Mouse (Mus musculus): Measurements from ENCODE around the gene Prkce.

Gene Prkce

DNA sequence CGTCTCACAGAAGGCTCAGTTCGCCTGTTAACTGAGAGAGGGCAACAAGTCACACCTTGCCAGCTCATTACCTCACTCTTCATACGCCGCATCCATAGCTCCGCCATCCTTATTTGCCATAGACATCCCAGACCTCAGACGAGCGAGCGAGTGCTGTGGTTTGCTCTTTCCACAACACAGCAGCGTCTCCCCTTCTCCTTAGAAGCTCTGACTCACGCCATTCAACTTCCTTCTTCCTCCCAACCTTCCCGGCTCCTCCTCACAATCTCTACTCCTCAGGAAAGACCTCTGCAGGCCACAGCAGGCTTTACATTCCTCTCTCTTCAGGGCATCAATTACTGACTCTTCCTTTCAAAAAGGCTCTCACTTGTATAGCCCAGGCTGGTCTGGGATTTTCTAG lies 51.0 kb downstream of the Prkce start:
- no peak for DNase-seq (ENCODE audit: low spot score in 2 of 2)

DNA sequence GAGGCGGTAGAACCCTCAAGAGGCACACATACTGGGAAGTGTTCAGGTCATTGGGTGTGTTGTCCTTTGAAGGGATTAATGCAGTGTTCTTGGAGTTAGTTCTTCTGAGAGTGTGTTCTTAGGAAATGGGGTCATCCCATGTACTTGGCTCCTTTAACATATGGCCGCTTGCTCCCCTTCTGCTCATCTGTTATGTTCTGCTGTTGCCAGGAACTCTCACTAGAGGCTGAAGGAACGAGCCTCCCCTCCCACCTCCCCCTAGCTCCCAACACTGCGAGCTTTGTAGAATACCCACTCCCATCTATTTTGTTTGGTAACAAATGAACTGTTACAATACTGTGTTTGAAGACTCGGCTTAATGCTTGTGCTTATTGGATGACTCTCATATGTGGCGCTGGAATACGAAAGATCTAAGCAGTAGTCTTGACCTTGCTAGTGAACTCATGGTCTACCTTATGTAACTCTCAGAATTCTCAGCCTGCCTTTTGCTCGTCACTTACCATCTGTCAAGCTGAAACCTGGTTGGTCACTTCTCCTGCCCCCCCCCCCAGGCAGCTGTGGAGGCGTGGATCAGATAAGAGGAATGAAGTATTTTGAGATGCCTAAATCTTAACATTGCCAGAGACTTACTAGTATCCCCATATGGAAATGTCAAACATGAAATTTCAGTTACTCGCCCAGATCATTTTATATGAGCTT lies 58.1 kb downstream of the Prkce start:
- no peak for DNase-seq (ENCODE audit: low spot score in 2 of 2)

DNA sequence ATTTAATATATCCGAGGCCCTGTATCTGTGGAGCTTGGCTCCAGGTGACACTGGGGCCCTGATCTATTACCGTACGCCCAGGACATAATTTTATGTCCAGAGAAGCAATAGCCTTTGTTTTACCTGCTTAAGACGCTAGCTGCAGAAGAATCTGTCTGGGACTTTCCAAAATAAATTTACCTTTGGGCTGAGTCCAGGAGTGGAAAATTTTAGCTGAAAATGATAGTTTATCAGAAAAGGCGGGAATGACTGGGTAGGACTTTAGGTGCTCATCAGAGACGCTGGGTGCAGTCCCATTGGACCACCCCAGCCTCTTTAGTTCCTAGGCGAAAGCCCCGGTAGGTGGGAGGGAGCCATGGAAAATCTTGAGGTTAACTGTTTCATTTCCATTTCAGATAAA lies 58.6 kb downstream of the Prkce start:
- no peak for DNase-seq (ENCODE audit: low spot score in 2 of 2)

DNA sequence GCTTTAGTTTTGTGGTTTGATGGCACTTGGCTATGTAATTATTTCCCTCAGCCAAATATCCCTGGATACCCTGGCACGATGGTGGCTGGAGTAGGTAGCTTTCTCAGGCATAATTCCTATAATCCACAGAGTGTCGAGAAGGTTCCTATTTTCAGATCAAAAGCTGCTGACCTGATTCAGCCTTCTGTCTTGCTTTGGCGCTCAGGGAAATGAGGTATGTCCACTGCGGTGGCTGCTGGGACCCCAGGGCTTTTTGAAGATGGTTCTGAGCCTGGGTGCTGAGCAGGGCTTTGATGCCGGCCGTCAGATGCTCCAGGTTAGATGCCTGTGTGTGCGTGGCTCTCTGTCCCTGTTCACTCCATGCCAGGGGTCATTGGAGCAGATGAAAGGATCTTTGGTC lies 59.0 kb downstream of the Prkce start:
- DNase-seq (ENCODE audit: low spot score in 2 of 2): no peak

DNA sequence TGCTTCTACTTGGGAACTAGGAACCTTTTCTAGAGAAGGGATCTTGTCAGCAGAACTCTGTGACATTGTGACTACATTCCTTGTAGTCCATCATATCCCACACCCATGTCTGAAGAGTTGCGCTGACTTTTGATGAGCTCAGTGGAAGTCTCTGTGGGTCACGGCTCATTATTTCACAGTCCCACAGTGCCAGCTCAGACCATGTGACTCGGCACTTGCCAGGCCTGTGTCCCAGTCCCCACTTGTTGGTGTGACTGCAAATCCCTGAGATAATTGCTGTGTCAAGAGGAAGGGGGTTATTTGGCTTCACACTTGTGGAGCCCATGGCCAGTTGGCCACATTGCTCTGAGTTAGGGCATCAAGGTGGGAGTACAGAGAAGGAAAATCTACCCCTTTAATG lies 59.8 kb downstream of the Prkce start:
- no peak for DNase-seq (ENCODE audit: low spot score in 2 of 2)

DNA sequence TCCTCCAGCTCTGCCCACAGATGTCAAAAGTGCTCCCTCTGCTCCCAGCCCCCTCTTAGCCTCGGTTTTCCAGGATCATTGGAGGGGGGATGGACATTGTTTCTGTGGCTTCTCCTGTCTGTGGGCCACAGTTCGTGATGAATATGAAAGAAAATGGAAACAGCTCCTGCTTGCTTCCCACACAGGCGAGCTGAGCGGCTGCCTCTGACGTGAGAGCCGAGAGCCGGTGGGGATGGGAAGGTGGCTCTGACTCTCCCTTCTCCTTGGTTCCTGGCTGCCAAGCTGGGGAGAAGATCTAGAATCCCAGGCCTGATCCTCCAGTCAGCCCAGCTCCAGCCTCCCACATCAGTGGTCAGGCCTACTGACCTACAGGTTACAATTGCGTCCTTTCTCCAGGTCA lies 61.3 kb downstream of the Prkce start:
- no peak for DNase-seq (ENCODE audit: low spot score in 2 of 2)

DNA sequence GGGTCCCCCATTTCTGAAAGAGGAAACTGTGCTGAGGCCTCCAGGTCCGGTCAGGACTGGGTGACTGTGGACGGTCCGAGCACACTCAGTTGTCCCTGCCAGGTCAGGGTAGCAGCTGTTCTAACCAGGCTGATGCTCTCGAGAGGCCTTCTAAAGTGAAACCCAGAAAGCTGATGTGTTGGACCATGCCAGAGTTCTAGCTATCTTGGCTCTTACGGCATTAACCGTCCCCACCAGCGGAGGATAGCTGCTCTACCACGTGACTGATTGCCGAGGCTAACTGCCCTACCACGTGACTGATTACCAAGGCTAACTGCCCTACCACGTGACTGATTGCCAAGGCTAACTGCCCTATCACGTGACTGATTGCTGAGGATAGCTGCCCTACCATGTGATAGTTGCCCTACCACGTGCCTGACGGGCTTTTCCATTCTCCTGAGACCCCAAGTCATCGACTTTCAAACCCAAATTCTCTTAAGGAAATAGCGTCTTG lies 62.6 kb downstream of the Prkce start:
- DNase-seq (ENCODE audit: low spot score in 2 of 2): no peak

DNA sequence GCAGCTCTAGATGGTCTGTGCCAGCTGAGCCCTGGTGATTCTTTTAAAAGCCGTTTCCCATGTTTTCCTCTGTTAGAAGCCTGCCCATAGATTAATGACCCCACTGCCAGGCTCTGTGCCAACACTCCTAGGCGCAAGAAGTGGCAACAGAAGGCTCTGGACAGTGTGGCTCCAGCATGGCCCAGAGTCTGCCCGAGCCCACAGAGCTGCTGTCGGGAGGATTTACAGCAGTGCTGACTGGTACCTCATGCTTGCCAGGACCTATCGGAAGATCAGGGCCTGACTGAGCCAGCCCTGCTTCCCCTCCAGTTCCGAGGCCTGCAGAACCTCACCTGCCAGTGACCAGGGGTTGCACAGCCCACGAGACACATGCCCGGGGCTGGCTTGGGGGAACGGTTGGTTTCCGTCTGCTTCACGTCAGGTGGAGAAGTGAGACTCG lies 64.2 kb downstream of the Prkce start:
- no peak for DNase-seq (ENCODE audit: low spot score in 2 of 2)

DNA sequence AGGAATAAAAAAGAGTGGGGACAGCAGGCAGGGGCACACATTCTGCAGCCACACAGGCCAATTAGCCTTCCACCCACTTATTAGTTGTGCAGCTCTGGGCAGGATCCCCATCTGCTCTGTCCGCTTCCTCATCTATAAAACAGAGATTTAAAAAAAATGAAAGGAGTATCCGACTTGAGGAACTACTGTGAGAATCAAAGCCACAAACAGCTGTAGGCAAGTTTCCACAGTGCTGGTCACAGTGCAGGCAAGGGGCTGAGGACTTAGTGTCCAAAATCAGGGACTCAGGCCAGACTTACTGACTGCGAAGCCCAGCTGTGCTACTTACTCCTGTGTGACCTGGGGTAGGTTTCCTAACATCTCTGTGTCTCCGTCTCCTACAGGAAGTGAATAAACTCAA lies 64.7 kb downstream of the Prkce start:
- DNase-seq (ENCODE audit: low spot score in 2 of 2): no peak

DNA sequence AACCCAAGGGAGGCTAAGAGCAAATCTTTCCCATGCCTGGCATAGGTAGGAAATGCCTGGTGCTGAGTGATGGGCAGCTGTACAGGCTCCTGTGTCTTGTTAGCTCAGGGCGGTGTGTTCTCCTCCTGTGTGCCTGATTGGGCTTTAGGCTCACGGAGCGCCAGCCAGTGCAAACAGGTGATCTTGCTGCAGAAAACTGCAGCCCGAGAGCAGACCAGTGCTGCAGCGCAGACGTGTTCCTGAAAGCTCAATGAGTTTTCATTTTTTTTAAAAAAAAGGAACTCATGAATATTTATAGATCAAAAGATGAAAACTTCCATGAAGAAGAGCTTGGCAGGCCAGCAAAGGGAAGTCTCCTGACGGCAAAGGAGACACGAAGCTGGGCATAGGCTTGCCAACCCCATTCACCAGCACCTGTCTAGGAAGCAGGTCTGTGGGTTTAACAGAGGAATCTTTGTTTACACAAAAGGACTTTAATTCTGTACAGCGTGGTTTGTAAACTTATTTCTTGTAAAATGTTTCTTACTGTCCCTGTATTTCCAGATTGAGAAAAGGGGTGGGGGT lies 67.1 kb downstream of the Prkce start:
- no peak for DNase-seq (ENCODE audit: low spot score in 2 of 2)

DNA sequence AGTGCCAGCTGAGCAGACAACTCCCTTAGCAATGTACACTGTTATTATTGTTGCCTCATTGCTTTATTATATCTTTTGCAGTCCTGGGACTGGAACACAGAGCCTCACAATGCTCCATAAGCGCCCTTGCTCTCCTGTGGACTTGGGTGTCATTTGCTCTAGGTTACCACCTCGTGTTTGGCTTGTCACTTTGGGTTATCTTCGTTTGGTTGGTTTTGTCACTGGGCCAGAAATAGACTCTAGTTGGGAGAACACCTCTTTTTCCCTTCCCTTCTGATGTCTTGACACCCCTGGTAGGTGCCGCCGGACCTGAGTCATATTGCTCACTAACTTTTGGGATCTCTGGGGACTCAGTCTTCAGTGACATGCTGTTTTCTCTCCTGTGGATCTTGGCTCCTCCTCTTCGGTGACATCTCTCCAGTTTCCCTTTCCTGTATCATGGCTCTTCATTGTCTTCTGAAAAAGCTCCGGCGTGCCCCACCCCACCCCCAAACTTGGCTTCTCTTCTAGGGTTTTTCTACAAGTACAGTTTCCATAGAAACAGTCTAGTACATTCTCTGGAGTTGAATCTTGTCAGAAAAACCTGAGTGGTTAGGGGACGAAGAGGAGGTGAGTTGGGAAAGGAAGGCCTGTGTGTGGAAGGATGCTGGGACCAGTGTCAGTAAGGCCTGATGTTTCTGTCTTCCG lies 68.6 kb downstream of the Prkce start:
- no peak for DNase-seq (ENCODE audit: low spot score in 2 of 2)

DNA sequence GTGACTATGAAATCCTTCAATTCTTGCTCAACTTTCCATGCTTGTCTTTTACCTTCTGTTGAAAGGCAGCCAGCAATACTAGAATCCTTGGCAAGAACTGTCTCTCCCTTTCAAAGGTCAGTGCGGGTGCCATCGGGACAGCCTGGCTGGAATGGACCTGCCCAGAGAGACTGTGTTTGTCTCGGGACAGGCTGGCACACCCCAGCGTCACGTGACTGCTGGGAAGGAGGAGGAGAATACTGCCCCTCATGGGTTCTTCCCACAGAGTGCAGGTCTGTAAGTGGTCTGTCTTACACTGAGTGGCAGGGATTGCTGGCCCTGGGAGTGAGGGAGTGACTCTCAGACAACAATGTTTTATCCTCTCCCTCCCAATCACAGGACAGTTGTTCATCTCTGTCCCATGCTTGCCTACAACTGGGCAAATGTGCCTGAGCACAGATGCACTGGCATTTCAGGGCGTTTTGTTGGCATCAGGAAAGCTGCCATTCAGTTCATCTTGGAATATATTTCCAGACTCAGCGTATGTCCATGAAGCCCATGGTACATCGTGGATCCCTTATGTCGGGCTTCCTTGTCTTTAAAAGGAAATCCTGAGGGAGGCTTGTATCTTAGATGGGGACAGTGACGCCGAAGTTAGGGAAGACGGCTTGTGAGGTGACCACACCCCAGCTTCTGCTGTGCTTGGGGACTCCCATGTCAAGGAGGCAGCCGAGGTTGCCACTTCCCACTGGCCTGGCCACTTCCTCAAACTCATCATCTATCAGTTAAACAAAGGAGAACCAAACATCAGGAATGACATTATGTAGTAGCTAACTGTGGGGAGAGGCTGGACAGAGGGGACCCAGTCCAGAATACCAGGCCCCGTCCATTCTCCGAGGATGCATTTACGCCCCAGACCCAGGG lies 69.5 kb downstream of the Prkce start:
- DNase-seq (ENCODE audit: low spot score in 2 of 2): no peak

DNA sequence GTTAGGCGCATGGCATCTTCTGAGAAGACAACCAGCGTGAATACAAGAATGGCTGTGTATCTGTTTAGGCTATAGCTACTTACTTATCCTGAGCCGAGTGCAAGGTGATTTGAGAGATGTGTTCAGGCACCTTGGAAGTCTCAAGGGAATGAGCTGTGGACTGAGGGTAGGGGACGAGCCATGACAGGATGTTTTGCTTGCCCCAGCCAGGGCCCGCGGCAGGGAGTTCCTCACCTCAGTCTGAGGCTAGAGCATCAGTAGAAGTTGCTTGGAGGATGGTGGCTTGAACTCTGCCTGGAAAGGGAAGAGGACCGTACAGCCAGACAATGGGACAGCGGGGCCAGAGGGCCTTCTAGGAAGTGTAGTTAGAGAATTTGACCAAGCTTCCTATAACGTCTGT lies 74.7 kb downstream of the Prkce start:
- DNase-seq (ENCODE audit: low spot score in 2 of 2): no peak

DNA sequence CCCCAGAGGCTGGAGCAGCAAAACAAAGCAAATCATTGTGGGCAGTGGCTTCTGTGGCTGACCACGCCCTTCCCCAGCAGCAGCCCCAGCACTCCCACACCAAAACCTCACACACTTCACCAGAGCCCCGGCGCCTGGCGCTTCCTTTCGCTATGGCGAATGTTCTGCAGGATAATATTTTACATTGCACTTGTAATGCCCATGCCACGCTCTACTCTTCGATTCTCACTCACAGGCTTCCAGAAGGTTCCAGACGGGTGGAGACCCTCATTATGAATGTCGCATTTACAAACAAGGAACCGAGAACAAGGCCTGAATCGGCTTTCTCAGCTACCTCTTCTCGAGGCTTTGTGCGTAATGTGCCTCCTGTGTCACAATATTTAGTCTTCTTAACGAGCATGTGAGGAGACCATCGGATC lies 75.5 kb downstream of the Prkce start:
- DNase-seq (ENCODE audit: low spot score in 2 of 2): no peak

DNA sequence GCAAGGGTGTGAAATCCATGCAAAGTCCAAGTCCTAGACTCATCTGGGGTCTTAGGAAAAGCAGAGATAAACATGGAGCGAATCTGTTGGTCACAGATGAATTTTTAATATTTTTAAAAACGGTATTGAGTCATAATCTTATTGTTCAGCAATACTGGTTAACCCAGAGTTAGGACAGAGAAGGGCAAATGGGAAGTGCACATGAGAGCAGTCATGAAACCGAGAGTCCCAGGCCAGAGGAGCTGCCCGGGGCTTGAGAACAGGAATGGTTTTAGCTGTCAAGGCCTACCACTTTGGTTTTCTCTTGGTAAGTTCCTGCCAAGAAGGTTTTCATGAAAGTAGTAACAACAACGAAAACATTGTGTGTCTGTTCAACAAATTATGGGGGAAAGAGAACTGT lies 76.8 kb downstream of the Prkce start:
- no peak for DNase-seq (ENCODE audit: low spot score in 2 of 2)

DNA sequence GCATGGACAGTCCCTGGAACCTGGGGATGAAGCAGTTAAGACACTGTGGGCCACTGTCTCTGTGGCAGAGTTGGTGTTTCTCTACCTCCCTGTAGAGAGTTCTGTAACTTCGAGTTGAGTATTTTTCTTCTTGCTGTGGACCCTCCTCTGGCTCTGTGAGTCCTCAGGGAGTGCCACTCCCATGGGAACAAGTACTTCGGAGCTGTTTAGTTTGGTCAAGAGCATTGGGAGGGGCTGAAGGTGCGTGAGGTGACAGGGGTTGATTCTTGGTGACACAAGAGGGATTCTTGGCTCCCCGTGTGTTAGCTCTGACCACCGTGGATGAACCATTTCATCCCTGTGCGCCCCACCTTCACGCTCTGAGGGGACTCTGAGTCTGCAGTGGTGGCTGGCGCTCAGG lies 81.2 kb downstream of the Prkce start:
- DNase-seq (ENCODE audit: low spot score in 2 of 2): no peak

DNA sequence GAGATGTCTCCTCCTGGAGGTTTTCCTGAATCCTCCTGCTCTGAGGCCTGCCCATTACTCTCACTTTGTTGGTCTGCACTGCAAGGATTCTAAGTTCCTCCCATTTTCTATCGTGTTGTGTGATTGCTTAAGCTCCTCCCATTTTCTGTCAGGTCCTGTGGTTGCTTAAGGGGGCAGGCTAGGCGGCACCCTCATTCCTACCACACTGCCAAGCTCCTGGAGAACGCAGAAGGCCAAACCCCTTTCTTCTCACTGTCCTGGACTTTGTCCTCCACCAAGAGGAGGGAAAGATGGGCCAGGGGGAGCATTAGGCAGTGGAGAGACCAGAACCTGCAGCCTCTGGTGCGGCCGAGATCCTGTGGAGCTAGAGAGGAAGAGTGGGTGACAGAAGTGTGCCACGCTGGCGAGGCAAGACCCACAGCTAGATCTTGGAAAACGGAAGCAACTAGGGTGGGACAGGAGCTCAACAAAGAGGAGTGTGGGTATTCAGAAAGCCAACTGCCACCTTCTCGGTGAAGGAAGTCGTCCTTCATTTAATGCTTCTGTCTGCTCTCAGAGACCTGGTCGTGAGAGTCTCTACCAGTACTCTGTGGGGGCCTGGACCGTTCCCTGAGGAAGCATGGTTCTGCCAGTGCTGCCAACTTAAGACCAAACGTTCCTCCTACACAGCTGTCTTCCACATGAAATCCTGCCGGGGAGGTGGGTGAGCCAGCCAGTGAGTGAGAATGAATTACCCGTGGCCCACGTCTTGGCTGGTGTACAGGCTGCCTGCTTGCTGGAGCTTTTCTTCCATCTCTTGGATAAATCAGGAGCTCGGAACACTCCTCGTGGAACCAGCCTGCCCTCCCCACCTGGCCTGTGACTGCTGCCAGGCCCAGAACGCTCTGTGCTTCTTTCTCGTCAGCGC lies 82.2 kb downstream of the Prkce start:
- peak; percentile 72 to 85 for DNase-seq (ENCODE audit: low spot score in 2 of 2)

DNA sequence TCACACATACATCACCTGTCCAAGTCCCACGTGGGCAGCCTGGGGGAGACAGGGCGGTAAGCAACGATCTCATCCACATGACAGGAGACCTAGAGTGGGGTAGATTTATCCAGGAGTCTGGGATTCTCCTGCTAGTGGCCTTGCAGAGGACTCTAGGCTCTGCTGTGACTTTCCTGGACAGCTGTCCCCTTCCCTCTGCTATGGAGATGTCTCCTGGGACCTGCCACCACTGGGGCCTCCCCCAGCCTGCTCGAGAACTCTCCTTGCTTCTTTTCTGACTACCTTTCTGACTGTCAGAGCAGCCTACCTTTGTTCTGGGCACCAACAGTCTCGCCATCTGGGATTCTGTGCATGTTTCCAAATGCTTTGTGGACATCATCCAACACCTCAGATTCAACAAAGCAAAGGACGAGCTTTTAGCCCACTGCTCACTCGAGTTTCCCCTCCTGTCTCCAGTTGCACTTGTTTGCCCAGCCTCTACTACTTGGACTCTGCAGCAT lies 82.9 kb downstream of the Prkce start:
- no peak for DNase-seq (ENCODE audit: low spot score in 2 of 2)

DNA sequence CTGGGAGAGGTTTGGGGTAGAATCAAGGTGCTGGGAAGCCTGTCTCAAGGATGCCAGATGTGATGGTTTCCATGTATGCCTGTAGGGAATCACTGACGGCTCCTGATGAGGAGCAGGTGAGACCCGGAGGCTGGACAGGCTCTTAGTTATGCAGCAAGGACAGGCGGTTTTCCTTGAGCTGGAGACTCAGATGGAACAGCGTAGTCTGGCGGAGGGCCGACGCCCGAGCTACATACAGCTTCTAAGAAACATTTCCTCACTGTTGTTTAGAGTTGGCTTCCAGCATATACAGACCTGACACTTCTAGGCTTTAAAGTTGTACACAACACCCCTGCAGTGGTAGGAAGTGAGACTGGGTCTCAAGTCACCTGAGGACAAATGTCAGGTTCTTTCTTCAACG lies 86.3 kb downstream of the Prkce start:
- DNase-seq (ENCODE audit: low spot score in 2 of 2): no peak

DNA sequence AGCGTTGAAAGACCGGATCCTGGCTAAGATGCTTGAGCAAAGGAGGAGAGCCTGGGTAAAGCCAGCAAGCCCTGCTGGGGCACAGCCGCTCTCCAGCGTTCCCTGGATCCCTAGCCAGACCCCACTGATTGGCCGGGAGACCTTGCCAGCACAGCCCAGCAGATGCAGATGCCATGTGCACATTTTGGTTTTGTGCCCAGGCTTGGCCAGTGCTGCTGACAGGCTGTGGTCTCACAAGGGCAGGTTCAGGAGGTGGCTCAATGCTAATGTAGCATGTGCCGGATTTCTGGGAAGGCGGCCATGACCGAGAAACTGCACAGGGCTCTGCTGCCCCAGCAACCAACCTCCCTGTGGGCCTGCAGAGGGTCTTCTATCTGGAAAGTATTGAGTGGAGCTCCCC lies 86.7 kb downstream of the Prkce start:
- DNase-seq (ENCODE audit: low spot score in 2 of 2): peak; percentile 78 to 79

DNA sequence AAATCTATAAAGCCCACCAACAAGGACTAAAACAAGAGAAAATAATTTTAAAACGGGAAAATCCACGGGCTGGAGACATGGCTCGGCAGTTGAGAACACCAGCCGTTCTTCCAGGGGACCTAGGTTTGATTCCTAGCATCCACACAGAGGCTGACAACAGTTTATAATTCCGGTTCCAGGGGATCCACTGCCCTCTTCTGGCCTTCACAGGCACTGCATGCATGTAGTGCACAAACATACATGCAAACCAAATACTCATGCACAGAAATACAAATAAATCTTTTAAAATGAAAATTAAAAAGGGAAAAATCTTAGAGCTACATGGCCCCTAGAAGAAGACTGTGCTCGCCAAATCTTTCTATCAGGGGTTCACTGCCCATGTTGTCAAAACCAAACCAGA lies 87.4 kb downstream of the Prkce start:
- DNase-seq (ENCODE audit: low spot score in 2 of 2): no peak
